Mouse (Mus musculus) CH12.LX (cell line): ENCODE results near the gene Prokr2.

Experiments
- CHD2 ChIP-seq: IDR thresholded peaks from 2 replicates; pipeline ENCODE4 v1.6.1; 2011; ENCODE audit warnings: low read length, improper control_type of control experiment
- MAFK ChIP-seq: IDR thresholded peaks from 2 replicates; pipeline ENCODE4 v1.6.1; 2011; ENCODE audit warnings: low read length, improper control_type of control experiment; ENCODE audit not compliant: insufficient replicate concordance
- NRF1 ChIP-seq: IDR thresholded peaks from 2 replicates; pipeline ENCODE4 v1.6.1; 2014; ENCODE audit warnings: low read depth, mild to moderate bottlenecking, inconsistent platforms, low read length, improper control_type of control experiment, moderate library complexity
- POLR2A ChIP-seq: IDR thresholded peaks from 2 replicates; pipeline ENCODE4 v1.6.1; 2011; ENCODE audit warnings: low read depth, mild to moderate bottlenecking, improper control_type of control experiment, low read length
- SMC3 ChIP-seq: IDR thresholded peaks from 2 replicates; pipeline ENCODE4 v1.6.1; 2011; ENCODE audit warnings: low read depth, low read length, improper control_type of control experiment
- USF2 ChIP-seq: conservative IDR thresholded peaks from 2 replicates; pipeline ENCODE4 v1.6.1; 2011; ENCODE audit warnings: low read depth, low read length, improper control_type of control experiment
- ZC3H11A ChIP-seq: IDR thresholded peaks from 2 replicates; pipeline ENCODE4 v1.6.1; 2012; ENCODE audit warnings: low read depth, mild to moderate bottlenecking, inconsistent platforms, low read length, improper control_type of control experiment

DNA sequence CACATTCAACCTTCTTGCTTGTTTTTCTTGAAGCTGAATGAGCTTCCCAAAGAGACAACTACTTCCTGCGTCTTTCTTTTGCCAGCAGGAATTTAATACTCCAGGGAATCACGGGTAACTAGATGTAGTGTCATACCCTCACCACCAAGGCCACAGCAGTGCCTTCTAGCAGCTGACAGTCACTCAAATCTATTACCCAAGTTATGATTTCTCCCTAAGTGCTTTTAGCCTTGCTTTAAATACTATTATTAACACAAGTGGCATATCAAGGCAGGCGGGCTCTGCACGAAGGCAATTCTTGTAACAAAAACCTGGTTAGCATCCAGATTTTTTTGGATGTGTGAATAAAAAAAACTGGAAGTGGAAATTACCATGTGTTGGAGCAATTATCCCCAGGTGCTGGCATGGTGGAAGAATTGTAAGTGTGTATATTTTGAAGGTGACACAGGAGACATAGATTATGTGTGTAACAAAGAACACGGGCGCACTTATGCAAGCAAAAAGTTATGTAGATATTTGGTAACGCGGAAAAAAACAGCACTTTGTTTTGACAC, 5.4 kb upstream of the Prokr2 start:
- no peak for TF ChIP-seq CHD2
- TF ChIP-seq ZC3H11A, result no peak
- no peak for TF ChIP-seq SMC3
- TF ChIP-seq NRF1, result no peak
- TF ChIP-seq MAFK, result no peak
- no peak for TF ChIP-seq USF2
- no peak for TF ChIP-seq POLR2A
